Mouse (Mus musculus) myocyte (in vitro differentiated cells): ENCODE results near the gene Usp7.

ENCODE experiments used
- CEBPB ChIP-seq: IDR thresholded peaks from 2 replicates; pipeline ENCODE4 v1.6.1; 2011; ENCODE audit warnings: mild to moderate bottlenecking, moderate library complexity; ENCODE audit not compliant: poor library complexity, insufficient read depth, severe bottlenecking
- E2F4 ChIP-seq: IDR thresholded peaks from one replicate; pipeline ENCODE4 v1.6.1; 2011; ENCODE audit warnings: mild to moderate bottlenecking, control low read depth, moderate library complexity; ENCODE audit not compliant: insufficient read depth
- MAX ChIP-seq: IDR thresholded peaks from one replicate; pipeline ENCODE4 v1.6.1; 2011; ENCODE audit warnings: low read depth, mild to moderate bottlenecking, control low read depth
- MYOD1 ChIP-seq, 3 experiments: IDR thresholded peaks; one replicate each; pipeline ENCODE4 v1.6.1; 2011; ENCODE audit warnings: control low read depth in 2 of 3, low read depth in 2 of 3, mild to moderate bottlenecking in 2 of 3, moderate library complexity in 1 of 3; ENCODE audit not compliant: insufficient read length in 2 of 3, control insufficient read depth in 1 of 3
- MYOG ChIP-seq, 3 experiments: IDR thresholded peaks; one replicate each; pipeline ENCODE4 v1.6.1; 2011; ENCODE audit warnings: control low read depth in 2 of 3, low read depth in 2 of 3, mild to moderate bottlenecking in 2 of 3; ENCODE audit not compliant: insufficient read length in 2 of 3, control insufficient read depth in 1 of 3, insufficient read depth in 1 of 3
- POLR2A ChIP-seq: IDR thresholded peaks from one replicate; pipeline ENCODE4 v1.6.1; 2011; ENCODE audit warnings: low read depth, mild to moderate bottlenecking, control low read depth, moderate library complexity; ENCODE audit not compliant: insufficient read length
- POLR2AphosphoS2 ChIP-seq: IDR thresholded peaks from one replicate; pipeline ENCODE4 v1.6.1; 2011; ENCODE audit warnings: low read depth, control low read depth; ENCODE audit not compliant: insufficient read length
- TCF12 ChIP-seq: IDR thresholded peaks from one replicate; pipeline ENCODE4 v1.6.1; 2011; ENCODE audit warnings: mild to moderate bottlenecking, control low read depth; ENCODE audit not compliant: poor library complexity, insufficient read depth, severe bottlenecking
- USF1 ChIP-seq: IDR thresholded peaks from one replicate; pipeline ENCODE4 v1.6.1; 2011; ENCODE audit warnings: low read depth, mild to moderate bottlenecking, control low read depth, moderate library complexity

DNA sequence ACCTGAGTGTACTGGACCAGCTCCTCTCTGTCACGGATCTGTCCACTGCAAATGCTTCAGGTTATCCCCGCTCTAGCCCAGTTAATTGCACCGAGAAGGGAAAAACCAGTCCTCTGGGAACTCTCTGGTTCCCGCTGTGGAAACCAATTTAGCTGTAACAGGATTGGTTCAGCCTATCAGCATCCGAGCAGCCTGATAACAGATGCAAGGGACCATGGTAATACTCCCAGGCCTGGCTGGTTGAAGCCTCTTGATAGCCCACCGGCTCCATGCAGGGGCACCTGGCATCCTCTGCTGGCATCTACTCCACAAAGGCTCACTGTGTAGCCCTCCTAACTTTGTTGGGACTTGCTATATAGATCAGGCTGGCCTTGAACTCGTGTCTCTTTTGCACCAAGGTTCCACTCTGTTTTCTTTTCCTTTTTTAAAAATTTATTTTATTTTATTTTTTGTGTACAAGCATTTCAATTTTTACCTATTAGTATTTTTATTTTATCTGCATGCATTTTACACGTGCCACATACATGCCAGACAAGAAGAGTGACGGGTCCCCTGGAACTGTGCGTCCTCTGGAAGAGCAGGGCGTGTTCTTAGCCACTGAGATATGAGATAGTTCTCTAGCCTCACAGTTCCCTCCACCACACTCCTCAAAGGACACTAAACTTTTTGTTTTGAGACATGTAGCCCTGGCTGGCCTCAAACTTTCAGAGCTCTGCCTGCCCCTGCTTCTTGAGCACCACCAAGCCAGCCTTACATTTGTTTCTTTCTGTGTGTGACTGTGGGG, 27.8 kb downstream of the Usp7 start:
- no peak for TF ChIP-seq POLR2A
- TF ChIP-seq MAX, result no peak
- TF ChIP-seq USF1, result no peak
- TF ChIP-seq MYOD1 (IDR thresholded peaks at IDR 0.05; ENCODE audit: control insufficient read depth in 1 of 3, insufficient read length in 2 of 3, low read depth in 2 of 3), result no peak
- TF ChIP-seq CEBPB, result no peak
- TF ChIP-seq TCF12, result no peak
- no peak for TF ChIP-seq E2F4
- TF ChIP-seq MYOG (IDR thresholded peaks at IDR 0.05; ENCODE audit: control insufficient read depth in 1 of 3, insufficient read depth in 1 of 3, insufficient read length in 2 of 3, low read depth in 2 of 3), result no peak
- no peak for TF ChIP-seq POLR2AphosphoS2
